Mouse (Mus musculus) heart, adult 9 months (tissue): Measurements from ENCODE around the gene P2ry12.

Experiments used
- DNase-seq, 2 experiments: peaks; one replicate each; pipeline ENCODE4 v3.0.0; 2022; ENCODE audit warnings: low spot score in 2 of 2

The P2ry12 gene

GRCm38 (mm10) chr3:59262704-59263103, at the start of gene P2ry12:
Gene P2ry12, minus strand, starts transcription at chr3:59262871.
- peak in 1 of 2 experiments; percentile 32 for DNase-seq

- no peak for DNase-seq
These were observed 42.8 kb upstream of the P2ry12 start for GRCm38 (mm10) chr3:59305518-59305917.

DNA sequence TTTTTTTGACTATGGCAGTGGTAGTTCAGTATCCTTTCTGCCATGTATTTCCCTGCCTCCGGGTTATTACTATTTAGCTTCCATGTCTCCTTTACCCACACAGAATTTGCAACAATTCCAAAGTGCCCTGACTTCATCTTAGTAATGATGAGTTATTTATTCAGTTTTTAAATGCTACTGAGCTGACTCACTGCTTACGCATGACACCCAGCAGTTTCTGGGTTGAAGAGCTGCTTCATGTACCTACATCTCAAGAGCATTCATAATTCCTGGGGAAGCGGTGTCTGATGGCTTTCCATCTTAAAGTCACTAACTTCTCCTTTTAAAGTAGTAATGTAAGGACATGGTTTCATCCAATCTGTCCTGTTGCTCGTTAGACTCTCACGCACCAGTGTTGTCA, 42.3 kb upstream of the P2ry12 start:
- no peak for DNase-seq

- no peak for DNase-seq
These were observed 35.0 kb upstream of the P2ry12 start for GRCm38 (mm10) chr3:59297653-59298052.

DNA sequence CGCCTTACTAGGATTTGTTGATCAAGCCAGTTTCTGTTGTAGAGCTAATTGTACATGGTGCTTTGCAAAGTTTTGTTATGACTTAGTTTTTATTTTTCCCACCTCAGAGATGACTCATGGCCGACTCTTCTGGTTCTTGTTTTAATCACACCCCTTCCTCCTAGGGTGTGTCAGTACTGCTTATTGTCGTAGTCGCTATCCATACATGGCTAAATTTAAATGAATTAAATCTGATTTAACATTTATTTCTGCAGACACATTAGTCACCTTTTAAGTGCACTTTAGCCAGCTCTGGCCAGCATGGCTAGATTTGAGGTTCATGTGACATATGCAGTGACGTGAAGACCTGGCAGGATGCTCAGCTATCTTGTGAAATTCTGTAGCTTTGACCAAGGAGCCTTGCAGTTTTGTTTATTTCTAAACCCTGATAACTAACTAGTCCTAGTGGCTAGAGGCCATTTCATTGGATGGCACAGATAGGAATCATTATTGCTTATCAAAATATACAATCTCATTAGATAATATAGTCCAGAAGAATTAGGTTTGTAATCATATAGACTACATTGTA, 34.0 kb upstream of the P2ry12 start:
- no peak for DNase-seq

DNA sequence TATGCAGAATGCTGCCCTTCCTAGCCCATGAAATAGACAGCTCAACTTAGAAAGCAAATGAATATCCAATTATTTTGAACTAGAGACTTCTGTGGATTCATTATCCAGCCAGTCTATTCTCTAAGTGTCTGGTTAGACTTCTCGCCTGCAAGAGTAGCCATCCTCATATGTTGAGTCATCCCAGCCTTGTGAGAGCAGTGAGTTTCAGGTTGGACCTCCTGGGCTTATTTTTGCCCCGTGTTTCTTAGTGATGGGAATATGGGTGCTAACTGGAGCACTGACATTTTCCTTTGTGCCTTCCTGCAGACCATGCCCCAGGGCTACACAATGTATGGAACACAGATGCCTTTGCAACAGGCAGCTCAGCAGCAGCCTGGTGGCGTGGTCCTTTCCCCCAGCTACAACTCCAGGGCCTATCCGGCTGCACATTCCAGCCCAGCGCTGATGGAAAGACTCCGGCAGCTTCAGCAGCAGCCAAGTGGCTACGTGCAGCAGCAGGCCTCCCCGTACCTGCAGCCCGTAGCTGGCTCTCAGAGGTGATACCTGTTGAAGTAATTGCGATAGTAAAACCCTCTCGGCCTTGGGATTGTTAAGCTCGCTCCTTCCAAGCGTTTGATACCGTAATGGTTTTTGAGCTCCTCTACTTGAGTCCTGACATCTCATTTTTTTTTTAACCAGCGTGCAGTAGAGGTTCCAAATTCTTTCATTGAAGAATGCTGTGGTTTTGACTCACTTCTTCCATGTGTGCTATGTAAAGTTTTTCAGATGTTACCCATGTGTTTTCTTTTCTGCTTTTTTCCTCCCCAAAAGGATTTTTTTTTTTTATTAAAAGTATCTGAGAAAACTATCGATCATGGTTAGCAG, 33.3 kb upstream of the P2ry12 start:
- DNase-seq, result no peak

DNA sequence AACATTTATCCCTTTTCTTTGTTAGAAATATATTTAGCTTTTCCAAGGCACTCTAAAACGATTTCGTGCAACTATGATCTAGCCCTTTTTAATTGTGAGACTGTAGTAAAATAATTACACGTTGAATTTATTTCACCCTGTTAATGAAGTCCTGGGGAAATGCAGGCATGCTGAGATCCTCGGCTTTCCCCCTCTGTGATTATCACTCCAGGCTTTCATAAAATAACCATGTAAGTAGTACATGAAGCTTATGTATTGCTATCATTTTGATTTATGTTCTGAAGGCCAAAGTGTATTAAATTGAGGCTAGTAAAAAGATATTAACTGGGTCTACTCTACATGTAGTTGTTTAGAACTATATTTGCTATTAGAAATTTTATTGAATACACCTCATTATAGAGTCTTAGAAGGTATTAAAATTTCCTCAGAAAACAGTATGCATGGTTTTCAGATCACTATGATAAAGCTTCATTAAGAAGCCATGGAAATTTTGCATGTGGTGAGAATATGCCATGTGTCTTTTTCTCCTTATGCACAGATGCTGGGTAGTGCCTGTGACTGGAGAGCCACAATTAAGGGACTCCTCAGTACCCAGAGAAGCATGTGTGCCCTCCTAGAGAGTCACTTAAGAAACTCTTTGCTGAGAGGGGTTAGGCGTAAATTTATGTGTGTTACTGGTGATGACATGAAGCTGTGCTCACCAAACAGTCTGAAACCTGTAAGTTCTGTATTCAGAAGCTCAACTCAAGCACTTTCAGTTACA, 30.9 kb upstream of the P2ry12 start:
- DNase-seq, result no peak

GRCm38 (mm10) chr3:59290551-59290950, 27.9 kb upstream of the P2ry12 start:
- no peak for DNase-seq

DNA sequence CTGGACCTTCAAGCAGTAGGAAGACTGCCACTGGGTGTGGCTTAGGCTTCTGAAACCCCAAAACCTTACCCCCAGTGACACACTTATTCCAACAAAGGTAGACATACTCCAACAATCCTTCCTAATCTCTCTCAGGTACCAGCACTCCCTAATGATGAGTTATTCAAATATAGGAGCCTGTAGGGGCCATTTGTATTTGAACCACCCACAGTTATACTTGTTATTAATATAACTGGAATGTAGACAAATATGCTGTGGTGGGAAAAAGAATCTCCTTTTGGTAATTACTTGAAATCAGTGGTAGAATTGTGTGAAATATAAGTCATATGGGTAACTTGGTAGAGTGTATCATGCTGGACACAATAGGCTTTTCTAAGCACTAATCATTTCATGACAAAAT, 15.9 kb upstream of the P2ry12 start:
- DNase-seq, result no peak

- DNase-seq, result no peak
These were observed 15.5 kb upstream of the P2ry12 start for GRCm38 (mm10) chr3:59278254-59278533.

- DNase-seq, result no peak
These were observed 15.0 kb upstream of the P2ry12 start for GRCm38 (mm10) chr3:59277502-59278253.

GRCm38 (mm10) chr3:59270811-59271210, 8.1 kb upstream of the P2ry12 start:
- DNase-seq, result no peak

- no peak for DNase-seq
These were observed 1.3 kb upstream of the P2ry12 start for GRCm38 (mm10) chr3:59263988-59264387.

DNA sequence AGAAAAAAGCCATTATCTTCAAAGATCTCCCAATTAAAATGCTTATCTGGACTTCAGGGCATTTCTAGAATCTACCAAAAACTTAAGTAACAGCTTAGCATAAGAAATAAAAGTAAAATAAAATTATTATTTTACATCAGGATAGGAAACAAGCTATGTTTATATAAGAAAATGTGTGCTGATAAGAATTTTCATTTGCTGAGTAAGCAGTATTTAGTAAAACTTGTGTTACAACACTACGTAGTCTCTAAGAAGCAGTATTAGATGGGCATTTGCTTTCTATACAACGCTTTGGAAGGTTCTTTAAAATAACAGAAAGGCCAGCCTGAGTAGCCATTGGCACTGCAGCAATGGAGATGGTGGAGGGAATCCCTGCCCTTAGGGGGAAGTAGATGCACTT, 746 bp upstream of the P2ry12 start:
- no peak for DNase-seq

DNA sequence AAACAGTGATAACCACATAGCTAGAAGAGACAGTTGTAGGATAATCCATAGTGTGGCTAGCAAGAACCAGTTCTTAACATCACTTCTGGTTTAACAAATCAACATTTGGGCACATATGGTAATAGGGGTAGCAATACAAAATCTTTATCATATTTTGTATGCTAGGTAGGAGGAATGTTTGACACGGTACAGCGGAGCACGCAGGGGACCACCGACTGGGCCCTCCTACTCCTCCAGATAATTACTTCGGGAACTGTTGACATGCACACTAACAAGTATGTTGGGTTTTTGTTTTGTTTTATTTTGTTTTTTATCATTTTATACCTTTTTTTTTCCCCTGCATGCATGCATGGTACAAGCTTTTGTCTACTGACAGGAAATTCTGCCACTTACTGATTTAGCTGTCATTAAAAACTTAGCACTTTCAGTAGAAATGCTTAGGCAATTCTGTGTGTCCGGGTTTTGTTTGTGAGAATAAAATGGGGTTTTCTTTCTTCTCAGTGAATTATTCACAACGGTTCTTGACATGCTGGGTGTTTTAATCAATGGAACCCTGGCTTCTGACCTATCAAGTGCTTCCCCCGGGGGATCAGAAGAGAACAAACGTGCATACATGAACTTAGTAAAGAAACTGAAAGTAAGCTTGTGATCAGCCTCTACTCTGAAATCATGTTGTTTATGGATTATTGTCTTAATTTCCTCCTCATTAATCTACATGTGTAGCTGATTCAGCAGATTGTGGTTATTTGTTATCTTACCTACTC, 780 bp downstream of the P2ry12 start:
- no peak for DNase-seq

- DNase-seq, result peak in 1 of 2 experiments; percentile 22
These were observed 1.9 kb downstream of the P2ry12 start for GRCm38 (mm10) chr3:59260745-59261144.

- DNase-seq, result no peak
These were observed 4.7 kb downstream of the P2ry12 start for GRCm38 (mm10) chr3:59257740-59258664.

DNA sequence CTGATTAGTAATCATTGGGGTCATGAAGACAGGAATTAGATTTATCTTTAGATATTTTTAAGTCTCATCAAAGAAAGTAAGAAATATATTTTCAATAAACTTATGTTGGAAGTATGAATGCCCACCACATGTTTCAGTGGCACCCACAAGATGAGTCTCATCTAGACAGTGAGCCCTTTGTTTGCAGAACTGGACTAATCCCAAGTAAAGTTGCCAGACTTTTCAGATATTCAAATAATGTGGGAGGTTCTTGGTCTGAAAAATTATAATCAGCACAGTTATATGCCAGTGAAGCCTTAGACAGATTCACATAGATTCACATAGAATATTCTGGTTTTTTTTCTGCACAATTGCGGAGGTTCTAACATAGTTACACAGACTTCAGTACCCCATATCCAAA, 12.2 kb downstream of the P2ry12 start:
- no peak for DNase-seq

DNA sequence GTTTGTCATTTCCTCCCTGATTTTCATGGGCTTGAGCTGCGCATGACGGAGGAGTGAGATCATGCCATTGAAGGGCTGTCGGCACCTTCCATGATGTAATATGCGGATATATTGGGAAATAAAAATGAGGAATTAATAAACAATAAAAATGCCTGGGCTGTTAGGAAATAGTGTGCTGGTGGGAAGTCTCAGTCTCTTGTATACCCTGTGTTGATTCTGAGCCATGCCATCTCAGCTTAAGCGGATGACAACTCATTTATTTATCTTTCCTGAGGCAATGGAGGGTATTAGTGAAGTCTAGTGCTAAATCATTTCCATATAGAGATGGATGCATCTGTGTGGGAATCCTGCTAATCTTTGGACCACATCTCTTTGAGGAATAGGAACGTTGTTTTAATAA, 14.6 kb downstream of the P2ry12 start:
- DNase-seq, result no peak

- DNase-seq, result no peak
These were observed 19.3 kb downstream of the P2ry12 start for GRCm38 (mm10) chr3:59243384-59243783.
